Mouse (Mus musculus) induced T-regulatory cell, adult 2 months (primary cell): Measurements from ENCODE around the gene Etv6.

Source experiments
- DNase-seq: peaks from one replicate; pipeline ENCODE4 v3.0.0-alpha.2; 2012; ENCODE audit warnings: low read depth

The Etv6 gene

GRCm38 (mm10) chr6:134251364-134251763, 215.9 kb downstream of the Etv6 start:
- no peak for DNase-seq

GRCm38 (mm10) chr6:134252081-134252755, 216.7 kb downstream of the Etv6 start:
- peak; percentile 62 for DNase-seq

- DNase-seq: no peak
Measured at GRCm38 (mm10) chr6:134256369-134256768, 220.9 kb downstream of the Etv6 start.

GRCm38 (mm10) chr6:134259913-134260312, 224.4 kb downstream of the Etv6 start:
- no peak for DNase-seq

- no peak for DNase-seq
Measured at GRCm38 (mm10) chr6:134261904-134262303, 226.4 kb downstream of the Etv6 start.

- no peak for DNase-seq
Measured at GRCm38 (mm10) chr6:134262383-134262782, 226.9 kb downstream of the Etv6 start.

- DNase-seq: no peak
Measured at GRCm38 (mm10) chr6:134262911-134263607, 227.6 kb downstream of the Etv6 start.

- peak; percentile 52 for DNase-seq
Measured at GRCm38 (mm10) chr6:134273884-134274283, 238.4 kb downstream of the Etv6 start.

- DNase-seq: peak; percentile 34
Measured at GRCm38 (mm10) chr6:134276954-134277353, 241.5 kb downstream of the Etv6 start.

GRCm38 (mm10) chr6:134282095-134282494, 246.6 kb downstream of the Etv6 start:
- peak; percentile 45 for DNase-seq

- DNase-seq: no peak
Measured at GRCm38 (mm10) chr6:134291823-134292222, 256.3 kb downstream of the Etv6 start.

GRCm38 (mm10) chr6:134292404-134292803, 256.9 kb downstream of the Etv6 start:
- no peak for DNase-seq

GRCm38 (mm10) chr6:134293615-134294508, 258.4 kb downstream of the Etv6 start:
- no peak for DNase-seq

GRCm38 (mm10) chr6:134297884-134298619, 262.6 kb downstream of the Etv6 start:
- DNase-seq: no peak

GRCm38 (mm10) chr6:134301951-134302350, 266.5 kb downstream of the Etv6 start:
- peak; percentile 79 for DNase-seq

GRCm38 (mm10) chr6:134311346-134311745, 275.8 kb downstream of the Etv6 start:
- no peak for DNase-seq

GRCm38 (mm10) chr6:134312571-134312970, 277.1 kb downstream of the Etv6 start:
- DNase-seq: no peak

GRCm38 (mm10) chr6:134317371-134317770, 281.9 kb downstream of the Etv6 start:
- DNase-seq: no peak
